Comparison of ENCODE assay signal across 9 mouse cellular contexts in the genomic region with DNA sequence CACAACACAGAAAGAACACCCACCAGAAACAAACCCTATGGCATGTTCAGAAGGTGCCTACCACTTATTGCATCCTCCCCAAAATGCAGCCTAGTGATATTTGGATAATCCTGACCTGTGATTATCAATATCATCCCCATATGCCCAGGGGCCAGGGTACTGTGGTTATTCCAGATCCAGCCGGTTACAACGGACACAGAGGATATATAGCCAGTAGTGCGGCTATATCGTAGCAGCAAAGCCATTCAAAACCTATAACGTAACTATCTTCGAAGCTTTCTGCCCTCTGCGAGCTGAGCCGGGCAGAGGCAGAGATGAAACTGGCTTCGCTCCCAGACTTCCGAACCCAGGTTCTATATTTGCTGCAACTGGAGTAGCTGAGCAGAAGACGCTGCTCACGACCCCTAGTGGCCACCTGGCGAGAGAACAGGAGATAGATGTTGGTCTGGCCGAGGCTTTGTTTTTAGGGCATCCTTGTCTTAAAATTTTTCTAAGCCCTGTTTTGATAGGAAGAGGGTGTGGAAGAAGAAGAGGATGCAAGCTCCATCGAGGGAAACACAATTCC. TPM values are rescaled to one million over a fixed set of nuclear protein-coding genes. Genes with fewer than 3 reads are reported as not detected.
A peak's percentile ranks its signal among the peaks of the same experiment; 100 is the strongest.
DNase-seq lines count a peak whose midpoint lies in the region; ATAC-seq and TF ChIP-seq lines count a peak whose summit lies in the region.
"Had no signal": no experiment of that assay in that cellular context is flagged by ENCODE, and none has a peak within 500 bp of the region (broad histone marks: within the 10 kb centered on the region; RNA-seq: fewer than 3 reads in every experiment).

No protein-coding gene starts in this region.

- intact Hi-C loops in gastrocnemius, postnatal 14 days (cut with DNase I; ENCODE audit: low total_unique reads) = loop anchor here (10.0 kb wide), 1 partner anchor 723 kb away; no protein-coding TSS in a partner anchor

- H3K27ac ChIP-seq in ES-E14 (ENCODE audit: insufficient read depth, low read depth, low read length, poor library complexity, severe bottlenecking) = no peak overlapping the region
- H3K27ac ChIP-seq in intestine, embryonic 14.5 days (ENCODE audit: low read depth) = no peak overlapping the region
- no peak overlapping the region; the same call in 1 of the 2 replicates for H3K27ac ChIP-seq in liver, embryonic 16.5 days (ENCODE audit: low read length)
- H3K27ac ChIP-seq in olfactory bulb, adult 2 months (ENCODE audit: insufficient read depth, low read depth, low read length) = no peak overlapping the region

- H3K36me3 ChIP-seq in ES-E14 (ENCODE audit: control insufficient read depth, insufficient read depth, low read length, poor library complexity, severe bottlenecking) = no peaks in the 10 kb centered on the region
- no peaks in the 10 kb centered on the region for H3K36me3 ChIP-seq in intestine, embryonic 14.5 days (ENCODE audit: control insufficient read depth, insufficient read depth, low read length)
- H3K36me3 ChIP-seq in liver, embryonic 16.5 days (ENCODE audit: control insufficient read depth, insufficient read depth) = no peaks in the 10 kb centered on the region

- H3K4me2 ChIP-seq in intestine, embryonic 14.5 days (ENCODE audit: low read length) = no peak overlapping the region
- peak overlapping the region; percentile 34; the same call in 1 of the 2 replicates for H3K4me2 ChIP-seq in liver, embryonic 16.5 days (ENCODE audit: low read depth, low read length)

- no peak overlapping the region for H3K9ac ChIP-seq in ES-E14 (ENCODE audit: insufficient read depth, low read depth, low read length, poor library complexity, severe bottlenecking)
- no peak overlapping the region for H3K9ac ChIP-seq in intestine, embryonic 14.5 days (ENCODE audit: low read length)
- no peak overlapping the region for H3K9ac ChIP-seq in liver, embryonic 16.5 days (ENCODE audit: low read depth, low read length)

- H3K4me3 ChIP-seq in ES-E14 (ENCODE audit: insufficient read depth in 1 of 2, low read depth in 1 of 2, low read length in 2 of 2, poor library complexity in 1 of 2, severe bottlenecking in 1 of 2) = peak overlapping the region in 1 of 2 experiments; percentile 7; a peak in 1 of 4 replicates
- no peak overlapping the region for H3K4me3 ChIP-seq in intestine, embryonic 14.5 days (ENCODE audit: low read depth, low read length)
- no peak overlapping the region for H3K4me3 ChIP-seq in liver, embryonic 16.5 days (ENCODE audit: low read depth, low read length)
- no peak overlapping the region for H3K4me3 ChIP-seq in olfactory bulb, adult 2 months (ENCODE audit: insufficient read depth, low read depth, low read length)

- whole genome bisulfite sequencing in intestine, embryonic 14.5 days = 9% methylated on average over 15 of the region's 15 CpGs
- WGBS in liver, embryonic 16.5 days (ENCODE audit: insufficient replicate concordance) = 7% methylated on average over 15 of the region's 15 CpGs
- WGBS in olfactory bulb, adult 2 months = 3% methylated on average over 15 of the region's 15 CpGs

- ATAC-seq in intestine, embryonic 14.5 days (replicated peaks; ENCODE audit: low FRiP score, low TSS enrichment, low read depth) = no peak
- no peak for ATAC-seq in liver, embryonic 16.5 days (ENCODE audit: low read depth)

- in situ Hi-C loops in ES-E14 (cut with MboI; ENCODE audit: low sequenced_read_pairs in 2 of 2, unreplicated experiment in 2 of 2) = loop anchor here in 1 of 2 experiments (25.0 kb wide), 1 partner anchor 730 kb away; no protein-coding TSS in a partner anchor

- peak; percentile 38 for DNase-seq in gastrocnemius, postnatal 14 days
- no peak for DNase-seq in gastrocnemius, adult 8-10 months (ENCODE audit: low spot score in 2 of 2)
- no peak for DNase-seq in ES-E14 (ENCODE audit: low read depth, low spot score)
- DNase-seq in embryo, embryonic 9.5 days (ENCODE audit: extremely low spot score) = peak; percentile 56
- DNase-seq in intestine, embryonic 14.5 days (ENCODE audit: low spot score) = peak; percentile 68
- DNase-seq in T-cell, adult 2 months (ENCODE audit: low spot score) = no peak

- H3K27me3 ChIP-seq in intestine, embryonic 14.5 days (replicated peaks; ENCODE audit: control insufficient read depth, insufficient read depth, low read length) = peaks cover 72% of the 10 kb centered on the region
- H3K27me3 ChIP-seq in liver, embryonic 16.5 days (ENCODE audit: control insufficient read depth, insufficient read depth, low read depth, low read length) = peaks cover 58% of the 10 kb centered on the region

- H3K9me3 ChIP-seq in ES-E14 (ENCODE audit: control insufficient read depth, insufficient read depth, low read depth, low read length) = no peaks in the 10 kb centered on the region
- H3K9me3 ChIP-seq in intestine, embryonic 14.5 days (ENCODE audit: control insufficient read depth, low read length) = no peaks in the 10 kb centered on the region
- no peaks in the 10 kb centered on the region for H3K9me3 ChIP-seq in liver, embryonic 16.5 days (replicated peaks; ENCODE audit: control insufficient read depth, low read length)

- peaks cover 0 to 2% of the 10 kb centered on the region in 2 experiments; a peak in 1 of 4 replicates for H3K4me1 ChIP-seq in ES-E14 (ENCODE audit: control insufficient read depth in 2 of 2, insufficient read depth in 2 of 2, low read length in 2 of 2, poor library complexity in 1 of 2)
- H3K4me1 ChIP-seq in intestine, embryonic 14.5 days (replicated peaks; ENCODE audit: control insufficient read depth, insufficient read depth, low read length) = no peaks in the 10 kb centered on the region
- no peaks in the 10 kb centered on the region; the same call in 1 of the 2 replicates for H3K4me1 ChIP-seq in liver, embryonic 16.5 days (ENCODE audit: control insufficient read depth, low read depth, low read length)
- H3K4me1 ChIP-seq in olfactory bulb, adult 2 months (ENCODE audit: control insufficient read depth, insufficient read depth, low read length) = peaks cover 10% of the 10 kb centered on the region

- TF ChIP-seq CTCF in olfactory bulb, adult 2 months (IDR thresholded peaks at IDR 0.05; ENCODE audit: insufficient read depth, low read depth, low read length) = 0 out of 2 replicates have a peak, but pooled peaks have one; percentile 41

- TF ChIP-seq POLR2A in olfactory bulb, adult 2 months (IDR thresholded peaks at IDR 0.05; ENCODE audit: insufficient read depth, low read depth, low read length) = no peak

TF ChIP-seq in ES-E14, 5 proteins besides CTCF, POLR2A, EP300 and RAD21:
- TF ChIP-seq CHD2 (IDR thresholded peaks at IDR 0.05; ENCODE audit: low read depth, low read length) (no peak), ZC3H11A (IDR thresholded peaks at IDR 0.05; ENCODE audit: borderline replicate concordance, low read depth, low read length) (0 out of 2 replicates have a peak, but pooled peaks have one; percentile 13)

RNA-seq across cellular contexts. Expression of a gene that starts 6.0 kb away (rescaled TPM):
- not detected for total RNA-seq in gastrocnemius, postnatal 14 days (2021)
- total RNA-seq in gastrocnemius, adult 8-10 months (2022) = not detected
- 0.13 and 0.74 TPM in 2 replicates for total RNA-seq in ES-E14 (2012; rRNA removed)
- 0.47 and 2.0 TPM in 2 replicates for polyA plus RNA-seq in intestine, embryonic 14.5 days (2014; fragmentation: Nextera tagmentation; extraction: Ambion mirVana)
- polyA plus RNA-seq in liver, embryonic 16.5 days (2015; fragmentation: Nextera tagmentation; extraction: Ambion mirVana) = 2.4 and 2.6 TPM in 2 replicates
- not detected in 2 replicates for polyA plus RNA-seq in olfactory bulb, adult 2 months (2012; ENCODE audit: insufficient read depth, insufficient read length, low replicate concordance, missing spikeins)
- polyA plus RNA-seq: large intestine, adult 2 months had no signal

Comparison
In these comparisons a context has a peak if more than half of its experiments do, and no peak if none do; other contexts are left out.
1. DNase-seq: peak in gastrocnemius, postnatal 14 days (single experiment), embryo, embryonic 9.5 days (single experiment) and intestine, embryonic 14.5 days (single experiment); none in gastrocnemius, adult 8-10 months (0 of 2), ES-E14 (single experiment) and T-cell, adult 2 months (single experiment).